Mouse (Mus musculus) limb, embryonic 12.5 days (tissue): ENCODE data around the gene Adgrg3. TPM values are rescaled to one million over a fixed set of nuclear protein-coding genes. Genes with fewer than 3 reads are reported as not detected.
A peak's percentile ranks its signal among the peaks of the same experiment; 100 is the strongest.

Experiments used
- ATAC-seq: fragments of 200-750 bp; cut with Nextera tagmentation; 2 replicates; pipeline ENCODE4 v1.8.0; 2017; ENCODE audit warnings: low read depth, moderate TSS enrichment; ENCODE audit not compliant: insufficient number of reproducible peaks, insufficient read depth, low FRiP score, low TSS enrichment
- H3K27ac ChIP-seq: fragments of 300-500 bp; sonication (generic); 2 replicates; pipeline ENCODE4 v1.5.1; 2016; ENCODE audit warnings: mild to moderate bottlenecking, moderate library complexity
- H3K27me3 ChIP-seq: fragments of 300-500 bp; sonication (generic); 2 replicates; pipeline ENCODE4 v1.6.1; 2016; ENCODE audit warnings: mild to moderate bottlenecking, moderate library complexity
- H3K36me3 ChIP-seq: fragments of 300-500 bp; sonication (generic); 2 replicates; pipeline ENCODE4 v1.6.1; 2016; ENCODE audit warnings: mild to moderate bottlenecking, moderate library complexity
- H3K4me1 ChIP-seq: fragments of 300-500 bp; sonication (generic); replicated peaks from 2 replicates; pipeline ENCODE4 v1.6.1; 2016
- H3K4me2 ChIP-seq: fragments of 300-500 bp; sonication (generic); 2 replicates; pipeline ENCODE4 v1.6.1; 2016; ENCODE audit warnings: mild to moderate bottlenecking, moderate library complexity
- H3K4me3 ChIP-seq: fragments of 300-500 bp; sonication (generic); replicated peaks from 2 replicates; pipeline ENCODE4 v1.5.1; 2016; ENCODE audit warnings: mild to moderate bottlenecking
- H3K9ac ChIP-seq: fragments of 300-500 bp; sonication (generic); replicated peaks from 2 replicates; pipeline ENCODE4 v1.6.1; 2016; ENCODE audit warnings: mild to moderate bottlenecking, moderate library complexity
- H3K9me3 ChIP-seq: fragments of 300-500 bp; sonication (generic); 2 replicates; pipeline ENCODE4 v1.6.1; 2016; ENCODE audit warnings: mild to moderate bottlenecking, moderate library complexity
- WGBS: fragments of 180-500 bp; shearing (Covaris S2); methylation state at CpG from one replicate; pipeline ENCODE4 v1.1.7; 2016; 5-methylcytosine and 5-hydroxymethylcytosine counted together
- polyA plus RNA-seq: library from polyadenylated mRNA; unstranded; fragments of >200 nt; fragmentation: Nextera tagmentation; extraction: Ambion mirVana; gene quantifications from 2 replicates; pipeline ENCODE4 v1.2.1, GENCODE M21; 2016

Gene Adgrg3
- polyA plus RNA-seq, 1 experiment from 2014 or later: 2.2 TPM

DNA sequence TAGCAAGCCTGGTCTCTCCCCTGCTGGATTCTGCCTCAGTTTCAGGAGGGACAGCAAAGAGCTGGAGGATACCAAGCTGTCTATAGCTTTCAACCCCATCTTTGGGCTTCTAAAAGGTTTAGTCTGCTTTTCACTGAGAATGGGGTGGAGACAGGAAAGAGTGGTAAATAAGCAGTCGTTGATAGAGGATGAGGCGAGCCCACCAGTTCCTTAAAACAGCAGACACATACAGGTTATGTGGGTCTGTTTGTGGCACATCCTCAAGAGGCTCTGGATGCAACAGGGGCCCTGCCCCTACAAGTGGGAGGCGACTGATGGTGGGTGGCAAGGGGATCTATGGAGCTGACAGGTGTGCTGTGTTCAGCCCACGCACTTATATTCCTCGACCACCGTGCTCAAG lies 41.2 kb downstream of the Adgrg3 start:
- 0 out of 2 replicates have a peak, but pooled peaks cover 3% of the 10 kb centered on the region for H3K27me3 ChIP-seq
- no peaks in the 10 kb centered on the region for H3K4me1 ChIP-seq
- ATAC-seq: no peak
- H3K9ac ChIP-seq: no peak overlapping the region
- no peaks in the 10 kb centered on the region for H3K9me3 ChIP-seq
- H3K4me2 ChIP-seq: no peak overlapping the region
- 74% methylated on average over 6 of the region's 6 CpGs for WGBS
- H3K36me3 ChIP-seq: no peaks in the 10 kb centered on the region
- H3K27ac ChIP-seq: no peak overlapping the region
- no peak overlapping the region for H3K4me3 ChIP-seq

- no peak overlapping the region for H3K4me2 ChIP-seq
- 0 out of 2 replicates have a peak, but pooled peaks cover 3% of the 10 kb centered on the region for H3K27me3 ChIP-seq
- WGBS: 74% methylated on average over 6 of the region's 6 CpGs
- no peaks in the 10 kb centered on the region for H3K4me1 ChIP-seq
- H3K4me3 ChIP-seq: no peak overlapping the region
- H3K27ac ChIP-seq: no peak overlapping the region
- no peaks in the 10 kb centered on the region for H3K9me3 ChIP-seq
- H3K36me3 ChIP-seq: no peaks in the 10 kb centered on the region
- H3K9ac ChIP-seq: no peak overlapping the region
- no peak for ATAC-seq
Observed at GRCm38 (mm10) chr8:95059812-95060533, 42.5 kb downstream of the Adgrg3 start.

DNA sequence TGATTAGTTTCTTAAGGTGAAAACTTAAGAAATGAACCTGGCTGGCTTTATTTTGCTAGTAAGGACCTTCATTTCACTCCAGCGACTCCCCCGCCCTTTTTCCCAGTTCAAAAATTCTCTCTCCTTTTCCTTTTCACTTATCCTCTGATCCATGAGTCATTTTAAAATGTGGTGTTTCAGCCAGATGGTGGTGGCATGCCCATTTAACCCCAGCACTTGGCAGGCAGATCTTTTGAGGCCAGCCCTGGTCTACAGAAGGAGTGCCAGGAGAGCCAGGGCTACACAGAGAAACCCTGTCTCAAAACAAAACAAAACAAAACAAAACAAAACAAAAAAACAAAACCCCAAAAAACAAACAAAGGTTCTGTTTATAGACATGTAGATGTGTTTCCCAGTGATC lies 47.0 kb downstream of the Adgrg3 start:
- no peak overlapping the region for H3K4me2 ChIP-seq

DNA sequence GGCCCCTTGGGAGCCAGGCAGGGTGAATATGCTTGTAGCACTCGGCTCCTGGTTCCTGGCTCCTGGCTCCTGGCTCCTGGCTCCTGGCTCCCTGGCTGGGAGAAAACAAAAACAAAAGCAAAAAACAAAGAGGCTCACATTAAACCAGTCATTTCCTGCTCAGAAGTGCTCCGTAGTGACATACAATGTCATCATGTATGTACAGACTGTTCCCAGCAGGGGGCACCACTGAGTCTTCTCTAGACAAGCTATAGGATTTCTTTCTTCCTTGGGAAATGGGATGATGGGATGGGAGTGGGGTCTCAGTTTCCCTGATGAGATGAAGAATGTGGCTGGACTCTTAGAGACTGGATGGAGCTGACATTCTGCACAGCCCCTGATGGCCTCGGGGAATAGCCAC lies 50.1 kb downstream of the Adgrg3 start:
- 43% methylated on average over 3 of the region's 3 CpGs for WGBS
- H3K27ac ChIP-seq: no peak overlapping the region

More for the DNA sequence above, 47.0 kb downstream of the Adgrg3 start:
- Histone ChIP-seq H3K27me3 (no peaks in the 10 kb centered on the region), H3K9ac (no peak overlapping the region), H3K27ac (no peak overlapping the region), H3K36me3 (no peaks in the 10 kb centered on the region), H3K9me3 (no peaks in the 10 kb centered on the region), H3K4me3 (no peak overlapping the region), H3K4me1 (no peaks in the 10 kb centered on the region)
- ATAC-seq: no peak
- WGBS: 95% methylated on average over 2 of the region's 2 CpGs

GRCm38 (mm10) chr8:95075504-95075903 lies 58.0 kb downstream of the Adgrg3 start:
- 79% methylated on average over 3 of the region's 3 CpGs for WGBS
- Histone ChIP-seq H3K27ac (no peak overlapping the region), H3K36me3 (no peaks in the 10 kb centered on the region), H3K9ac (no peak overlapping the region), H3K4me2 (no peak overlapping the region), H3K4me1 (no peaks in the 10 kb centered on the region), H3K4me3 (no peak overlapping the region), H3K9me3 (no peaks in the 10 kb centered on the region), H3K27me3 (peaks cover 3% of the 10 kb centered on the region; the same call in 1 of the 2 replicates)
- no peak for ATAC-seq

More for the DNA sequence above, 50.1 kb downstream of the Adgrg3 start:
- no peaks in the 10 kb centered on the region for H3K9me3 ChIP-seq
- H3K4me3 ChIP-seq: no peak overlapping the region
- H3K36me3 ChIP-seq: no peaks in the 10 kb centered on the region
- no peaks in the 10 kb centered on the region for H3K27me3 ChIP-seq
- no peaks in the 10 kb centered on the region for H3K4me1 ChIP-seq
- ATAC-seq: 0 out of 2 replicates have a peak, but pooled peaks have one; percentile 66
- H3K4me2 ChIP-seq: no peak overlapping the region
- no peak overlapping the region for H3K9ac ChIP-seq

GRCm38 (mm10) chr8:95076151-95076550 lies 58.7 kb downstream of the Adgrg3 start:
- H3K36me3 ChIP-seq: no peaks in the 10 kb centered on the region
- H3K9ac ChIP-seq: no peak overlapping the region
- H3K27me3 ChIP-seq: peaks cover 3% of the 10 kb centered on the region; the same call in 1 of the 2 replicates
- H3K4me3 ChIP-seq: no peak overlapping the region
- no peak for ATAC-seq
- no peaks in the 10 kb centered on the region for H3K4me1 ChIP-seq
- no peak overlapping the region for H3K4me2 ChIP-seq
- H3K27ac ChIP-seq: no peak overlapping the region
- 80% methylated on average over 17 of the region's 17 CpGs for WGBS
- H3K9me3 ChIP-seq: no peaks in the 10 kb centered on the region

- Histone ChIP-seq H3K27me3 (peaks cover 3% of the 10 kb centered on the region; the same call in 1 of the 2 replicates), H3K4me2 (no peak overlapping the region), H3K4me1 (peaks cover 10% of the 10 kb centered on the region), H3K9ac (no peak overlapping the region), H3K27ac (no peak overlapping the region), H3K36me3 (no peaks in the 10 kb centered on the region), H3K9me3 (no peaks in the 10 kb centered on the region), H3K4me3 (no peak overlapping the region)
- WGBS: 77% methylated on average over 3 of the region's 3 CpGs
- no peak for ATAC-seq
Observed at GRCm38 (mm10) chr8:95078055-95078454, 60.6 kb downstream of the Adgrg3 start.

GRCm38 (mm10) chr8:95079305-95079704 lies 61.8 kb downstream of the Adgrg3 start:
- Histone ChIP-seq H3K36me3 (peaks cover 12% of the 10 kb centered on the region), H3K27me3 (peaks cover 3% of the 10 kb centered on the region; the same call in 1 of the 2 replicates), H3K4me3 (no peak overlapping the region), H3K4me2 (no peak overlapping the region), H3K9ac (no peak overlapping the region), H3K27ac (no peak overlapping the region), H3K4me1 (peaks cover 10% of the 10 kb centered on the region), H3K9me3 (no peaks in the 10 kb centered on the region)
- WGBS: 90% methylated on average over 4 of the region's 4 CpGs
- no peak for ATAC-seq

GRCm38 (mm10) chr8:95080381-95081341 lies 63.2 kb downstream of the Adgrg3 start, which contains the start of gene Katnb1:
Gene Katnb1 (plus strand): TSS chr8:95081186.
- no peaks in the 10 kb centered on the region for H3K9me3 ChIP-seq
- peaks cover 3% of the 10 kb centered on the region; the same call in 1 of the 2 replicates for H3K27me3 ChIP-seq
- ATAC-seq: peak; percentile 97
- WGBS: under 1% methylated on average over 47 of the region's 47 CpGs
- peak within 1 kb of the TSS; percentile 82 for H3K9ac ChIP-seq
- H3K36me3 ChIP-seq: peaks cover 26% of the 10 kb centered on the region
- peak within 1 kb of the TSS; percentile 91 for H3K4me2 ChIP-seq
- H3K27ac ChIP-seq: peak within 1 kb of the TSS; percentile 86
- peaks cover 10% of the 10 kb centered on the region for H3K4me1 ChIP-seq
- peak within 1 kb of the TSS; percentile 78 for H3K4me3 ChIP-seq

- Histone ChIP-seq H3K36me3 (peaks cover 32% of the 10 kb centered on the region), H3K9ac (peak overlapping the region; percentile 82), H3K4me2 (peak overlapping the region; percentile 91), H3K4me3 (peak overlapping the region; percentile 78), H3K27me3 (0 out of 2 replicates have a peak, but pooled peaks cover 3% of the 10 kb centered on the region), H3K27ac (peak overlapping the region; percentile 86), H3K4me1 (peaks cover 10% of the 10 kb centered on the region), H3K9me3 (no peaks in the 10 kb centered on the region)
- ATAC-seq: no peak
- WGBS: 9% methylated on average over 11 of the region's 11 CpGs
Observed at GRCm38 (mm10) chr8:95081650-95082049, 64.2 kb downstream of the Adgrg3 start.

- H3K4me2 ChIP-seq: no peak overlapping the region
- no peaks in the 10 kb centered on the region for H3K9me3 ChIP-seq
- H3K27ac ChIP-seq: no peak overlapping the region
- WGBS: 84% methylated on average over 4 of the region's 4 CpGs
- no peak for ATAC-seq
- H3K4me1 ChIP-seq: peaks cover 10% of the 10 kb centered on the region
- no peak overlapping the region for H3K4me3 ChIP-seq
- H3K36me3 ChIP-seq: peaks cover 57% of the 10 kb centered on the region
- no peak overlapping the region for H3K9ac ChIP-seq
- no peaks in the 10 kb centered on the region for H3K27me3 ChIP-seq
Observed at GRCm38 (mm10) chr8:95084261-95084660, 66.8 kb downstream of the Adgrg3 start.
